Mouse (Mus musculus): ENCODE results near the gene Faap20.

DNA sequence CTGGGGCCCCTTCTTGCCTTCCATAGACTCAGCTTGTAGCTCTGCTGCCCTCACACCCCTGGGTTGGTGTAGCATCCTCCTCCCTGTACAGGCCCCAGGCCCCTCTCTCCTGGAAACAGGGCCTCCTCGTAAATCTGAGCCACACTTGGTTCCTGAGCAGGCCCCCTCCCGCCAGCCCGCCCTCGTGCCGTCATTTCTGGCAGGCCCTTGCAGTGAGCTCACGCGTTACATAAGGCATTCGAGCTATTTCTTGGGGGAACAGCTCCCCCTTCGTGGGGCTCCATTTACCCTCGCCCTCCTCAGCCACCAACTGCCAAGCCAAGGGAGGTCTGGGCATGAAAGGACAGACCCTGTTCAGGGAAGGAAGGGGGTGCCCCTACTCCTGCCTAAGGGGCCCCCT, 15.7 kb upstream of the Faap20 start:
- TF ChIP-seq POLR2A (IDR thresholded peaks at IDR 0.05; ENCODE audit: borderline replicate concordance, low read depth, low read length): no peak
- TF ChIP-seq CTCF (IDR thresholded peaks at IDR 0.05; ENCODE audit: low read depth, low read length): no peak

Measured in bone marrow macrophage, adult 2 months (primary cell).